Mouse (Mus musculus): ENCODE results near the gene Wnt5b. TPM values are rescaled to one million over a fixed set of nuclear protein-coding genes. Genes with fewer than 3 reads are reported as not detected.
"Not testable (repeated sequence)": the region's sequence is repeated elsewhere in the genome, so short reads cannot be mapped to it uniquely, and the experiment has no call there.

Wnt5b gene
- total RNA-seq, 4 experiments from 2014 or later: 1.7 to 4.7 (median 3.5) TPM

DNA sequence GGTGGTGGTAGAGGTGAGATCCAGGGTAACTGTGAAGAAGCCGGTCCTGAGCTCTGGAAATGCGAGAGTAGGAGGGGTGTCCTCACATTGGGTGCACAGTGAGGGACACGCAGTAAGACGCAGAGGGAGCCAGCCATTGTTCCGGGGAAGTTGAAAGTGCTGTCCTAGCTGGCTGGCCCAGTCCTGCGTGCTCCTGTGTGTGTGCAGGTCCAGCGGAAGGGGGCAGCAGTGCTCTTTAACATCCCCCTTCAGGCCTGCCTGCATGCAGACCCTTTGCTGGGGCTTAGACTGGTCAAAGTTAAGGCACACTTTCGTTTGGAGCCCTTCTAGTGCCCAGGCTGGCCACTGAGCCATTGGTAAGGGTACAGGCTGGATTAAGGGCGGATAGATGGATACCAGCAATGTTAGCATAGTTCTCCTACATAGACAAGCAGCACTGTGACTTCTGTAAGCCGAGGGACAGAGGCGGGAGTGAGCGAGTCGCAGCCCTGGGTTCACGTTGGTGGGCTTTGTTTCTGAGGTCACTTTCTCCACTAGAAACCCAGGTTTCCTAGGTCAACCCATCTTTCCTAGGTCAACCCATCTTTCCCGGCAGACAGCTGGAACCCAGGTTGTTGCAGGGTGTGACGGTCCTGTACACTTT is 61.1 kb downstream of the Wnt5b start:
- DNase-seq: peak; percentile 55

DNA sequence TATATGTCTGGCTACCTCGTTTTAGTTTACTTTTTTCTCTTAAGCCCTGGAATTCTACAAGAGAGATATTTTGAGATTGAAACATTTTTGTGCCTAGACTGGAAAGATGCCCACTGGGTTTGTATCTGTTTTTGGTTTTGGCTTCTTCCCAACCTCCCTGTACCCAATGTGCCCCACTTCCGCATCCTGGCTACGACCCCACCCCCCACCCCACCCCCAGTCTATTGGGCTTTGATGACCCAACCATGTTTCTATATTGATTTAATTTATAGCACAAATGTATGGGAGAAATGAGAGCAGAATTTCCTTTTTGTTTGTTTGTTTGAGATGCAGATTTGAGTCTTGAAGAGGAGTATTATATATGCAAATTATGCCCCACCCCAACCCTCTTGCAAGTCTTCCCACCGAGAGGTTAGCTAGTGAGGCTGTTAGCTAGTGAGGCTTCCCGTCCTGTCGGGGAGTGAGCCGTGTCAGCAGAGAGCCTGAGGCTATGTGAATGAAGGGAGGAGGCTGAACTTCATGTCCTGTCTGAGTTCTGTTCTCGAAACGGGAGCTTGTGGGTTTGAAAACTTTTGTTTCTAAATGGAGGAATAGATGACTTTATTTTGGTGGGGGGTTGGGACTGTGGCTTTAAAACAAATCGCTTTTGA is 62.3 kb downstream of the Wnt5b start:
- DNase-seq: not testable (repeated sequence)

DNA sequence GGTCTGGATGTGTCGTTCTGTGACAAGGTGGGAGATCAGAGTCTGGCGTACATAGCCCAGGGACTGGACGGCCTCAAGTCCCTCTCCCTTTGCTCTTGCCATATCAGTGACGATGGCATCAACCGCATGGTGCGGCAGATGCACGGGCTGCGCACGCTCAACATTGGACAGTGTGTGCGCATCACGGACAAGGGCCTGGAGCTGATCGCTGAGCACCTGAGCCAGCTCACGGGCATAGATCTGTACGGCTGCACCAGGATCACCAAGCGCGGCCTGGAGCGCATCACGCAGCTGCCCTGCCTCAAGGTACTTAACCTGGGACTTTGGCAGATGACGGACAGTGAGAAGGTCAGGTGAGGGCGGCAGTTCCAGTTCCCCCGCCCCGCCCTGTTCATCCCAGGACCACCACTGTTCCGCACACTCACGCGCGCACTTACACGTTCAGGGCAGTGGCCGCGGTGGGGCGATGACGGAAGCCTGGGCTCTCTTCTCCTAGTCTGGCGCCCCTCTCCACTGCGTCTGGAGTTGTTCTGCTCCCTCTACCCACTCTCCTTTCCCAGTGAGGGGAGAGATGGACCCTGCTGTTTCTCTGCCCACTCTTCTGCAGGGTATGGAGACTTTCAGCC is 63.3 kb downstream of the Wnt5b start:
- DNase-seq: peak; percentile 33

DNA sequence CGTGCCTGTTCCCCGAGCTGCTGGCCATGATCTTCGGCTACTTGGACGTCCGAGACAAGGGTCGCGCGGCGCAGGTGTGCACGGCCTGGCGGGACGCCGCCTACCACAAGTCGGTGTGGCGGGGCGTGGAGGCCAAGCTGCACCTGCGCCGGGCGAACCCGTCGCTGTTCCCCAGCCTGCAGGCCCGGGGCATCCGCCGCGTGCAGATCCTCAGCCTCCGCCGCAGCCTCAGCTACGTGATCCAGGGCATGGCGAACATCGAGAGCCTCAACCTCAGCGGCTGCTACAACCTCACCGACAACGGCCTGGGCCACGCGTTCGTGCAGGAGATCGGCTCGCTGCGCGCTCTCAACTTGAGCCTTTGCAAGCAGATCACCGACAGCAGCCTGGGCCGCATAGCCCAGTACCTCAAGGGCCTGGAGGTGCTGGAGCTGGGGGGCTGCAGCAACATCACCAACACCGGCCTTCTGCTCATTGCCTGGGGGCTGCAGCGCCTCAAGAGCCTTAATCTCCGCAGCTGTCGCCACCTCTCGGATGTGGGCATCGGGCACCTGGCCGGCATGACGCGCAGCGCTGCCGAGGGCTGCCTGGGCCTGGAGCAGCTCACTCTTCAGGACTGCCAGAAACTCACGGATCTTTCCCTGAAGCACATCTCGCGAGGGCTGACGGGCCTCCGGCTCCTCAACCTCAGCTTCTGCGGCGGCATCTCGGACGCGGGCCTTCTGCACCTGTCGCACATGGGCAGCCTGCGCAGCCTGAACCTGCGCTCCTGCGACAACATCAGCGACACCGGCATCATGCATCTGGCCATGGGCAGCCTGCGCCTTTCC is 64.1 kb downstream of the Wnt5b start:
- peak; percentile 39 for DNase-seq

DNA sequence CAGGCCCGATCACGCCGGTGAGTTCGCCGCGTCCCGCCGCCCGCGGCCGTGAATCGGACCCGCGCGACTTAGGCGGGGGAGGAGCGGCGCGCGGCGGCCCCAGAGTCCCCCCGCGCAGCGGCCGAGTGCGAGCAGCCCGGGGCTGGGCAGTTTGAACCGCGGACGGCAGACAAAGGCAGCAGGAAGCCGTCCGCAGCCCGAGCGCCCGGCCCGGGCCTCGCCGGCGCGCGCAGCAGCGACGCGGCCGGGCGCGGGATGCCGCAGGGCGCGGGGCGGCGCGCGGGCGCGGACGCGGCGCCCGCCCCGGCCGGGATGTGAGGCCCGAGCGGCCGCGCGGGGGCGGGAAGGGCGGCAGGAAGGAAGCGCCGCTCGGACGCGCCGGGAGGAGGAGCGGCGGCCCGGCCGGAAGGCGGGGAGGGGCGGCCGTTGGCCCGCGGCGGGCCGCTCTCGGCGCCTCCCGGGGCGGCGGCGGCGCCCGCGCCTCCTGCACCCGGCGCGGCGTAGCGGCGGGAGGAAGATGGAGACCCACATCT is 64.7 kb downstream of the Wnt5b start, which contains the start of gene Fbxl14:
Gene Fbxl14 (plus strand): TSS at position 326 of the 533 bp plus-strand sequence.
- no peak for DNase-seq

DNA sequence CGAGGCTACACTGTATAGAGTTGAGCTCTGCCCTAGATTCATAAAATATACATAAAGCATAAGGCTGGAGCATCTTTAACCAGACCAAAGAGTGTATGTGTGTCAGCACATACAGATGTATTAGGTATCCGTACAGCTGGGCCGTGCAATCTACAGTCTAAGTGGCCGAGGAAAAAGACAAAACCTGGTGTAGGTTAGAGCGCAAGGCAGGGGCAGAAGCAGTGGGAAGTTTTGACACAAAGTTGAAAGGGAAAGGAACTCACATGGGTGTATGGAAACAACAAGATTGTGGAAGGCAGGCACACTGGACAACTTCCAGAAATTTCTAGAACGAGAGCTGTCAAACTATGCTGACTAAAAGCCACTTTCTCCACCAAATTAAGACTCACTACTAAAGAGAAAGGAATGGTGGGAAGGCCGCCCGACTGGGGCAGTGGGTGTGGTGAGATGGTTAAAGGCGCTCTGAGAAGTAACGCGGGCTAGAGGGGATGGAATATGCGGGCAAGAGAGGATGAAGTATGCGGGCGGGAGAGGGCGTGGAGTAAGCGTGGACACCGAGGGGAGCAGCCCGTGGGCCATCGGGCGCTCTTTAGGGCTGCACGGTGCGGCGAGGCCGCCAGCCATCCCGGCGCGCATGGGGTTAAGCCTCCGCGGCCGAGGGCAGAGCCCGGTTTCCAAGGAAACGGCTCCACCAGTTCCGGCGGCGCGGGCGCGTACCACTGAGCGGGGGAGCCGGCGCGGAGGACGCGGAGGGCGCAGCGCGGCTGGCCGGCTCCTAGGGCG is 65.4 kb downstream of the Wnt5b start:
- DNase-seq: peak; percentile 71

DNA sequence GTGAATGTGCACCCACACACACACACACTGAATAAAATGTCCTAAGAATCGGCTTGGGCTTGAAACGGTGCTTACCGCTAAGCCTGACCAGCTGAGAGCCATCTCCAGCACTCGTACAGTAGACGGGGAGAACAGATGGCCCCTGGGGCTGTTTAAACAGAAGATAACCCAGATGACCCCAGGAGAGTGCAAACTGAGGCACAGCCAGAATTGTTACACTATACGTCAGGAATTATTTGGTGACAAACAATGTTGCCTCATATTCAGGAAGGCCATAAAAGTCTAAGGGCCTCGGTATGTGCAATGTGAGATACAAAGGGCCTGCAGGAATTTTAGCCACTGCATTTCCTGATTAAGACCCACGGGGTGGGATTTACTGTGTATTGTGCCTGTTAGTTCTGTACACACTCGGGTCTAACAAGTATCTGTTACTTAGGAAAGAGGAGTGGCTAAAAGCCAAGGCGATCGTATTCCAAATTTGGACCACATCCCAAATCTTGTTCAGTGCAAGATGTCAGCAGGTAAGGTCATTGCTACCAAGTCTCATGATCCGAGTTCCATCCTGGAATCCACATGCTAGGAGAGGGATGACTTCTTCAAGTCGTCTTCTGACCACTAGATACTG is 66.3 kb downstream of the Wnt5b start:
- no peak for DNase-seq

DNA sequence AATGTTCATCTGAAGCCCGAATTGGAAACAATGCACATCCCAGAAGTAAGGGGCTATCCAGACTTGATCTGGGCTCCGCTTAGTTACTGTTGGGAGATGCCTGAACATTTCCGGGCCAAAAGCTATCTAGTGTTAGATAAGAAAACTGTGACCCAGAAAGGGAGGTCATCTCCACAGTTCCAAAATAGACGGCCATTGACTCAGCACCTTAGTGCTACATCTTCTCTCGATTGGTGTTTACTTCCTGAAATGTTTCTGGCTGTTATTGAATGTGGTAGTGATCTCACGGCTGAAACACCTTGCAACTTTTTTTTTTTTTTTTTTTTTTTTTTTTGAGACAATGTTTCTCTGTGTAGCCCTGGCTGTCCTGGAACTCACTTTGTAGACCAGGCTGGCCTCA is 68.2 kb downstream of the Wnt5b start:
- no peak for DNase-seq

DNA sequence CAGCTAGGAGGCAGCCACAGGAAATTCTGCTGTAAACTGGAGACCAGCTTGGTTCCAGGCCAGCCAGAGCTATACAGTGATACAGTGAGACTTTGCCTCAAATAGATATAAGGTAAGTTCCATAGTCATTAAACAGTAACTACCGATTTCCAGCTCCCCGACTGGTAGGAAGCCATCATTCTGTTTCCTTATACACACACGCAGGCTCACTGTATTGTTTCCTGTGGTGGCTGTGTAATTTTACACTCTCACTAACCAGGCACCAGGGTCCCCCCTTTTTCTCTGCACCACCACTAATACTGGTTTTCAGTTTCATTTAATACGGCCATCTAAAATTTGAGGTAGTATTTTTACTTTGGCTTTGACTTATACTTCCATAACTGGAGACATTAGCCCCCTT is 70.2 kb downstream of the Wnt5b start:
- DNase-seq: no peak

DNA sequence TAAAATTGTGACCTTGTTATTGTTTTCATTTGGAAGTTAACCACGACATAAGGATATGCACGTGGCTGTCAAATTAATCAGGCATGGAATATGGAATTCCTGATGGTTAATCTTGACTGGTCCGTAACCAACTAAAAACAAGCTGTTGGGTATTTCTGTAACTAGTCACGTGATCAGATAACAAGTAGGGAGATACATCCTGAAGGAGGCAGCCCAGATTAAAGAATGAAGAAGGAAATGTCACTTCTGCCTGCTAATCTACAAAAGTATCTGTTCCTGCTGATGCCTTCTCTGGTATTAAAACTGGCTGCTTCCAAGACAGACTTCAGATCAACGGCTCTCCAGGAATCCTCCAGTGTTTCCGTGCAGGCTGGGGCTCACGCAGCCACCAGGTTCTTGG is 70.7 kb downstream of the Wnt5b start:
- no peak for DNase-seq

DNA sequence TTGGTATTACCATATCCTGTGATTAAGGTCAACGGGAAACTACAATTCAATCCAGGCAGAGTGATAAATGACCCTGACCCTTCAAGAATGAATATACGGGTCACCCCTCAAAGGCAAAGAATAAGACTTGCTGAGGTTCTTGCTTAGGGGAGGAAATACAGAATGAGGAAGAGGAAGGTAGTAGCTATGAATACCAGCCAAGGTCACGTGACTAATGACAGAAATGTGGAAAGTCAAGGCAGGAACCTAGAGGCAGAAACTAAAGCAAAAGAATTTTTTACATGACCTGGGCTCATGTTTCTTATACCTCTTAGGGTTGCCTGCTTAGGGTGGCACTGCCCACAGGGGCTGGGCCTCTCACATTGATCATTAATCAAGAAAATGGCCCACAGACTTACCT is 71.4 kb downstream of the Wnt5b start:
- DNase-seq: no peak

DNA sequence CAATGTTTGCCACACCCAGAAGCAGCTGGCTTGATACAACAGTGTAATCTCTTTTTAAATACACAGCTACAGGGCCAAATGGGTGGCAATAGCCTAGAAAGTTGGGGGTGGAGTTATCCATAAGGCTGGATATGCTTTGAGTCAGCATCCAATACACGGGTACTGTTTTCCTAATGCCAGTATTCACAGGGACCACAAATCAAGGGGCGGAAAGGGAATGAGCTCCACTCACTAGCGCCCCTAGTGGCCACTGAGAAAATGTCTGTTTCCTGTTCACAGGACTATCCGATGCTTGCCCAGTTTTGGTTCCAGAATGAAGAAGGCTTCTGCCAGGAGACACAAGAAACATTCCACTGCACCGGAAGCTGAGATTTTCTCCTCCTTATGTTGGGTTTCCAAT is 72.0 kb downstream of the Wnt5b start:
- DNase-seq: no peak

DNA sequence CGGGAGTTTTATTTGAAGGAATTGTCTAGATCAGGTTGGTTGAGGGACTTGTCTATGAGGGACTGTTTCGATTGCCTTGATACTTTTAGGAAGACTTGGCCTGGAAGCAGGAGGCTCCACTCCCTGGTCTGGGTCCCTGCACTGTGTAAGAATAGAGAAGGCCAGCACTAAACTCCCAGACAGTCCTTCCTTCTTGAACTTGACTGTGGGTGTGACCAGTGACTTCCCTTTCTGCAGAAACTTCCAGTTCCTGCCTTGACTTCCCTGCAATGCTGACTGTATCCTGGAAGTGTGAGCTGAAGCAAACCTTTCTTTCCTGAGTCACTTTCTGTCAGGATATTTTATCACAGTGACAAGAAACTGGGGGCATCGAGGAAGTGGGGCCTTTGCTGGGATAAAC is 73.4 kb downstream of the Wnt5b start:
- DNase-seq: no peak

DNA sequence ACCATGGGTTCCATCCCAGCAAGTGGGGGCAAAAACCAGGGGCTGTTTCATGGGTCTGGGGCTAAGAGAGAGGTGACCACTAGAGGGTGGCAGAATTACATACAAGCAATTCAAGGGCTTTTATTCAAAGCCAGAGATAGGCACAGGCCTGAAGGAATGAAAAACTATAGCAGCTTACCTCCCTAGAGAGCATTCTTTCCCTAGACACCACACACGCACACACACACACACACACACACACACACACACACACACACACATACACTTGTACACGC is 76.4 kb downstream of the Wnt5b start:
- no peak for DNase-seq

DNA sequence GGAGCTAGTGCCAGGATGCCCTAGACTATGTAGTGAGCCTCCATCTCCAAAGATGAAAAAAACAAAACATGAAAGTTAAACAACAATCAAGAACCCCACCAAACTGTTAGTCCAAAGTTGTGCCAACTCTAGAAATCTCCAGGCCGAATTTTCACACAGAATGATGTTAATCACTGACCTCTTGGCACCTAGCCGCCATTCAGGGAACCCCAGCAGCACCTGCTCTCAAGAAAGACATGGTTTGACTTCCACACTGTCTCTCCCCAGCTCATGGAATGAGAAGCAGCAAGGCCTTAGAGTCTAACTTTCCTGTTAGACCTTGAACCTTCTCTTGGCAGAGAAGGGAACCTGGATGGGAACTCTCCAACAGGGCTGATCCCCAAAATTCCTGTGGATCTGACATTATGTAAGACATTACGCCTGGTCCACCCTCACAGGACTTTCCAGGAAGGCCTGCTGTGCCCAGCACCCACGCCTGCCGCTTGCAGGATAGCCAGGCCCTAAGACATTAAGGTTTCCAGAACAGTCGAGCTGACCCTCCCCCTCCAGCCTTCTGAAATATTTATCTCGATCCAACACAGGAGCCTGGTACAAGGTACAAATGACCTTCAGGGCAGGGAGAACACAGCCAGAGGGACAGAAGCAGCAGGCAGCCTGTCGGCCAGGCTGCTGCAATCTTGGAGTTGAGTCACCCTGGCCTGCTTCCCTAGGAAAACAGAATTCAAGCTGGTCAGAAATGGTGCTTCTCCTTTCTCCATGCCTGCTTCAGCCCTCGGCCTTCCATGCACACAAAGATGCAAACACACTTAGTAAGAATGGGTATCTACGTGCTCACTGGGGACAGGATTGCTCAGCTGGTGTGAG is 77.0 kb downstream of the Wnt5b start:
- peak; percentile 67 for DNase-seq

DNA sequence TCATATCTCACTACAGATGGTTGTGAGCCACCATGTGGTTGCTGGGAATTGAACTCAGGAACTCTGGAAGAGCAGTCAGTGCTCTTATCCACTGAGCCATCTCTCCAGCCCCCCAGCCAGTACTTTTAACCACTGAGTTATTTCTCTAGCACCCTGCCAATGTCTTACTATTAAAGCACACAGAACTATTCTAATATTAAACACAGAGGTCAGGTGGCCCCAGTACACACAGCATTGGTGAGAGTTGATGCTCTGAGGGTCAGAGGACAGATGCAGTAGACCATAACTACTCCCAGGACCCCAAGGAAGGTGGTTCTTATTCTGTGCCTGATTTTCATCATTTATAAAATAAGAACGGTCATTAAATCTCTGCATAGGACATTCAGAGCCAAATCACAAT is 78.0 kb downstream of the Wnt5b start:
- DNase-seq: no peak

DNA sequence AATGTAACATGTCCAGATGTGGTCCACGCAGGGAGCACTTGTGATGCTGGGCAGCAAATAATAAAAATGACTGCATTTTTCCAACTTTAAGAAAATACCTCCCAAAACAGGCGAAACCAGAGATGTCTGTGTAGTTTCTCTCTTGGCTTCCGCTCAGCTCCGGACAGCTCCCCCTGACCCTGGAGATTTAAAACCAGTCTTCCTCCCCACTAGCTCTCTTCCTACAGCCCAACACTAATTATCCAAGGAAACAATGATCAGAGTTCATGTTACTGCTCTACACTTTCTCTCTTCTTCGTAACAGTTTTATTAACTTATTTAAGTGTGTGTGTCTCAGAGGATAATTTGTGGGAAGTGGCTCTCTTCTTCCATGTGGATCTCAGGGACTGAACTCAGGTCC is 83.8 kb downstream of the Wnt5b start:
- DNase-seq: no peak

DNA sequence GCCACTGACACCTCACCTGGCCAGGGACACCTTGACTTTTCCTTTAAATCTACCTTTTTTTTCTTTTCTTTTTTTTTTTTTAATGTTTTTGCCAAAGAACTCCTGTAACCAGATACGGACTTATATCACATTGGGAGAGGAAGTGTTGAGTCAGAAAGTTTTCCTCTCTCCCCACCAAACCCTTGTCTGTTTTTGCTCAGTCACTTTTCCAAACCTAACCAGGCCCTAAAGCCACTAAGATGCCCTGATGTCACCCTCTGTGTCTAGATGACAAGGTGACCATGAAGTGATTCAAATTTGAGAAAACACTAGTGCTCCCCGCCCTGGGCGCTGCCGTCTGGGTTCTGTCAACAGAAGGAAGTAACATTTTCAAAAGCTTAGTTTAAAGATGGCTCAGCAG is 85.1 kb downstream of the Wnt5b start:
- no peak for DNase-seq

DNA sequence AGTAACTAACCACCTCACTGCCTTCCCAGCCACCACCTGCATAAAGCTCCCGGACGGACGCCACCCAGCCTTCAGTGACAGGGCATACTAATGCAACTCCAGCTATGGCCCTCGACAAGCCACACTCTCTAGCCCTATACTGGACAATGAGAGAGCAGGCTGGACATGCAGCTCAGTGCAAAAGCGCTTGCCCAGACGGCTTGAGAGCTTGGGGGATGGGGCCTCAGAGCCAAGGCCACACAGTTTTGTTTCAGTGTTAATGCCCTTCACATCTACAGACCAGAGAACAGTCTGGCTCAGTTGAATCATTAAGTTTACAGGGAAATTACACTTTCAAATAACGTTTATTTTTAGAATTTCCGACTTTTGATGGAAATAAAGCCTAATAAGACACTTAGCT is 86.0 kb downstream of the Wnt5b start:
- no peak for DNase-seq

DNA sequence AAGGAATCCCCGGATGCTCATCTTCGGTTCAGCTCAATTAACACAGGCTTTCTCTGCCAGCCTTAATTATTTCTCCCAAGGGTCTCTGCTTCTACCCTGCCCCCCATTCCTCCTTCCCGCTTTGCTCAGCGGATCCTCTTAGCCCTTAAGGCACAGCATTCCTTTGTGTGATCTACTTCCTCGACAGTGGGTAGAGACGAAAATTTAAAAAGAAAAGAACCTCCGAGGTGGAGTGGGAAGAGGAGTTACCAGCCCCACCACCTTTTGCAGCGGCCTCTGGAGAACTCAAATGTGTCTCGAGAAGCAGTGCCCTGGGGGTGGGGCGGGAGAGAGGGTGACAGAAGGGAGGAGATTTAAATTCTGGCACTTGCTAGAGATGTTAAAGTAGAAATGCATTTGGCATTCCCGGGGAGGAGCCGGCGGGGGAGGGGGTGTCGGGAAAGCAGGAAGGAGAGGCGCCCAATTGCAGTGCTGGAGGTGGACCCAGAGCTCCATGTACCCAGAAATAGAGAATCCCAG is 92.1 kb downstream of the Wnt5b start:
- DNase-seq: no peak
